Mouse (Mus musculus): ENCODE data around the gene Rgs17.

Rgs17 gene

DNA sequence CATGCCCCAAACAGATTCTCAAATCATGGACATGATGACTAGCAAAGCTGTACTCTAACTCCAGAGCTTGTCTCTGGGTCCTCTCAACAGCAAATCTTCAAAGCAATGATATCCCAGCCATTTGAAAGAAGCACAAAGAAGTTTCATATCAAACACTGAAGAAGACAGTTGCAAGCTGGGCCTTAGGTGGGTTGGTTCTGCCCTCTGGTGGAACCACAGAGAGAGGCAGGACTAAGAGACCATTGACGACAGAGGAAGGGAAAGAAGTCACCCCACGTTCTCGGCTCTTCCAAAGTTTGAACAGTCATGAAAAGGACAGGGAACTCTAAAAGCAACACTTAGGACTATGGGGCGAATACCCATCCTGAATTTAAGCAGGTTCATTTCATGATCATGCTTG, 135.3 kb downstream of the Rgs17 start:
- in situ Hi-C loops (cut with MboI; ENCODE audit: low pct_unique_long_range_greater_than_20kb in 1 of 2, low sequenced_read_pairs in 2 of 2, unreplicated experiment in 1 of 2): loop anchor here (10.0 to 25.0 kb wide), 3 partner anchors 152 to 300 kb away; partner anchors contain the start of genes Myct1 (in 2 of the 2) and Vip (in 1 of the 2)

Measured in mouse embryonic stem cell (cell line).